Mouse (Mus musculus) MEL (cell line): ENCODE measurements around the gene Nwd1. TPM values are rescaled to one million over a fixed set of nuclear protein-coding genes. Genes with fewer than 3 reads are reported as not detected.
A peak's percentile ranks its signal among the peaks of the same experiment; 100 is the strongest.

Experiments used
- DNase-seq: peaks from one replicate; pipeline ENCODE4 v3.0.0; 2011; ENCODE audit warnings: low read depth, low spot score
- H3K27ac ChIP-seq: 2 replicates; pipeline ENCODE4 v1.5.1; 2012; ENCODE audit warnings: low read depth, mild to moderate bottlenecking, control low read depth, low read length, moderate library complexity; ENCODE audit not compliant: control insufficient read depth
- H3K27me3 ChIP-seq, 2 experiments: fragments of 150-350 bp in 1 of 2; sonication (generic) in 1 of 2; 2 replicates each; pipeline ENCODE4 v1.6.1; 2012; ENCODE audit warnings: low read length in 2 of 2, mild to moderate bottlenecking in 2 of 2, improper control_type of control experiment in 1 of 2, moderate library complexity in 1 of 2; ENCODE audit not compliant: insufficient read depth in 2 of 2, control insufficient read depth in 1 of 2
- H3K36me3 ChIP-seq, 2 experiments: 2 replicates each; pipeline ENCODE4 v1.6.1; 2012 to 2014; ENCODE audit warnings: low read length in 2 of 2, improper control_type of control experiment in 1 of 2, inconsistent platforms in 1 of 2, mild to moderate bottlenecking in 1 of 2; ENCODE audit not compliant: insufficient read depth in 2 of 2, control insufficient read depth in 1 of 2
- H3K4me1 ChIP-seq, 2 experiments: fragments of 150-350 bp in 1 of 2; sonication (generic) in 1 of 2; 2 replicates each; pipeline ENCODE4 v1.6.1; 2012; ENCODE audit warnings: low read length in 2 of 2, improper control_type of control experiment in 1 of 2, mild to moderate bottlenecking in 1 of 2; ENCODE audit not compliant: insufficient read depth in 2 of 2, control insufficient read depth in 1 of 2
- H3K4me3 ChIP-seq, 2 experiments: fragments of 150-350 bp in 1 of 2; sonication (generic) in 1 of 2; 2 replicates each; pipeline ENCODE4 v1.5.1; 2012; ENCODE audit warnings: low read depth in 2 of 2, low read length in 2 of 2, mild to moderate bottlenecking in 2 of 2, moderate library complexity in 2 of 2, control low read depth in 1 of 2, improper control_type of control experiment in 1 of 2; ENCODE audit not compliant: control insufficient read depth in 1 of 2, insufficient read depth in 1 of 2
- H3K79me2 ChIP-seq: 2 replicates; pipeline ENCODE4 v1.6.1; 2012; ENCODE audit warnings: mild to moderate bottlenecking, low read length, moderate library complexity; ENCODE audit not compliant: control insufficient read depth, poor library complexity, insufficient read depth
- H3K9ac ChIP-seq: 2 replicates; pipeline ENCODE4 v1.6.1; 2012; ENCODE audit warnings: low read depth, mild to moderate bottlenecking, control low read depth, low read length, moderate library complexity; ENCODE audit not compliant: control insufficient read depth, poor library complexity, severe bottlenecking
- H3K9me3 ChIP-seq: fragments of 150-350 bp; sonication (generic); replicated peaks from 2 replicates; pipeline ENCODE4 v1.6.1; 2012; ENCODE audit warnings: mild to moderate bottlenecking, low read length, improper control_type of control experiment, moderate library complexity; ENCODE audit not compliant: insufficient read depth
- CHD1 ChIP-seq: IDR thresholded peaks from 2 replicates; pipeline ENCODE4 v1.6.1; 2012; ENCODE audit warnings: low read depth, mild to moderate bottlenecking, inconsistent platforms, low read length, improper control_type of control experiment
- CHD2 ChIP-seq: IDR thresholded peaks from 2 replicates; pipeline ENCODE4 v1.6.1; 2011; ENCODE audit warnings: low read length, improper control_type of control experiment
- CTCF ChIP-seq, 3 experiments: IDR thresholded peaks in 2 of 3; conservative IDR thresholded peaks in 1 of 3; 2 replicates each; pipeline ENCODE4 v1.5.1; 2011 to 2012; ENCODE audit warnings: low read length in 3 of 3, low read depth in 2 of 3, mild to moderate bottlenecking in 2 of 3, improper control_type of control experiment in 1 of 3, inconsistent platforms in 1 of 3, mixed read lengths in 1 of 3, moderate library complexity in 1 of 3; ENCODE audit not compliant: control insufficient read depth in 1 of 3, insufficient read depth in 1 of 3, poor library complexity in 1 of 3, severe bottlenecking in 1 of 3
- ELF1 ChIP-seq: IDR thresholded peaks from 2 replicates; pipeline ENCODE4 v1.6.1; 2014; ENCODE audit warnings: low read depth, mild to moderate bottlenecking, inconsistent platforms, low read length, improper control_type of control experiment, moderate library complexity
- EP300 ChIP-seq, 2 experiments: IDR thresholded peaks; 2 replicates each; pipeline ENCODE4 v1.6.1; 2011; ENCODE audit warnings: improper control_type of control experiment in 2 of 2, low read length in 2 of 2, low read depth in 1 of 2, mild to moderate bottlenecking in 1 of 2
- GATA1 ChIP-seq: IDR thresholded peaks from 2 replicates; pipeline ENCODE4 v1.6.1; 2011; ENCODE audit warnings: low read depth, low read length, improper control_type of control experiment
- MAFK ChIP-seq: IDR thresholded peaks from 2 replicates; pipeline ENCODE4 v1.6.1; 2011; ENCODE audit warnings: low read depth, mild to moderate bottlenecking, low read length, improper control_type of control experiment, borderline replicate concordance
- MEF2A ChIP-seq: IDR thresholded peaks from 2 replicates; pipeline ENCODE4 v1.6.1; 2014; ENCODE audit warnings: low read depth, mild to moderate bottlenecking, inconsistent platforms, low read length, improper control_type of control experiment; ENCODE audit not compliant: poor library complexity, insufficient replicate concordance, severe bottlenecking; ENCODE audit errors: extremely low read depth
- MXI1 ChIP-seq: IDR thresholded peaks from 2 replicates; pipeline ENCODE4 v1.6.1; 2011; ENCODE audit warnings: mild to moderate bottlenecking, low read depth, low read length, improper control_type of control experiment
- NRF1 ChIP-seq: IDR thresholded peaks from 2 replicates; pipeline ENCODE4 v1.6.1; 2014; ENCODE audit warnings: low read depth, mild to moderate bottlenecking, inconsistent platforms, low read length, improper control_type of control experiment, moderate library complexity; ENCODE audit not compliant: poor library complexity, insufficient read depth, severe bottlenecking
- RCOR1 ChIP-seq: IDR thresholded peaks from 2 replicates; pipeline ENCODE4 v1.6.1; 2012; ENCODE audit warnings: low read depth, mild to moderate bottlenecking, inconsistent platforms, low read length, improper control_type of control experiment
- SIN3A ChIP-seq: IDR thresholded peaks from 2 replicates; pipeline ENCODE4 v1.6.1; 2012; ENCODE audit warnings: low read length, improper control_type of control experiment, inconsistent platforms
- TAL1 ChIP-seq: IDR thresholded peaks from 2 replicates; pipeline ENCODE4 v1.6.1; 2012; ENCODE audit warnings: mild to moderate bottlenecking, inconsistent platforms, low read length, moderate library complexity, mixed read lengths
- TBP ChIP-seq: IDR thresholded peaks from 2 replicates; pipeline ENCODE4 v1.8.0; 2011; ENCODE audit warnings: low read depth, low read length, improper control_type of control experiment
- ZKSCAN1 ChIP-seq: IDR thresholded peaks from 2 replicates; pipeline ENCODE4 v1.6.1; 2012; ENCODE audit warnings: low read depth, mild to moderate bottlenecking, inconsistent platforms, low read length, improper control_type of control experiment, moderate library complexity
- polyA plus RNA-seq, 2 experiments: library from polyadenylated mRNA; stranded (reverse) in 1 of 2; unstranded in 1 of 2; fragments of >175 nt in 1 of 2; fragments of >200 nt in 1 of 2; gene quantifications; 2 replicates each; pipeline versions ENCODE4 v1.2.1 to v1.2.4; 2012; ENCODE audit warnings: low replicate concordance in 2 of 2, low read depth in 1 of 2; ENCODE audit not compliant: insufficient read length in 2 of 2, insufficient read depth in 1 of 2, missing spikeins in 1 of 2
- total RNA-seq: library from RNA; depleted of rRNA; stranded (reverse); fragments of 300-350 nt; gene quantifications from 2 replicates; pipeline ENCODE4 v1.2.3, GENCODE M21; 2012

The Nwd1 gene
- total and polyA plus RNA-seq, 3 experiments, result 0.03 TPM; not detected in 2

DNA sequence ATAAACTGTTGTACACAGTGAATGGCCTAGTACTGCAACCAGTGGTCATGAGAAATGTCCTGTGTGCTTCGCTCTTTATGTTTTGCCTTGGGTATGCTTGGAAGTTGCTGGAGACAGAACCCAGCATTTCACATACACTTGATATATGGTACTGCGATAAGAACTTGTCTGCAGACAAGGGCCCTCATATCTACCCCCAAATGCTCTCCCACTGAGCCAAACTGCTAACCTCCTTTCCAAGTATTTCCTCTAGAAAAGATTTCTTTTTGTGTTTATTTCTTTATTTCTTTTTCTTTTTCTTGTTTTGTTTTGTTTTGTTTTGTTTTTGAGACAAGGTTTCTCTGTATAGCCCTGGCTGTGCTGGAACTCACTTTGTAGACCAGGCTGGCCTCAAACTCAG is 4.2 kb downstream of the Nwd1 start (continued):
- TF ChIP-seq CHD1, result no peak

DNA sequence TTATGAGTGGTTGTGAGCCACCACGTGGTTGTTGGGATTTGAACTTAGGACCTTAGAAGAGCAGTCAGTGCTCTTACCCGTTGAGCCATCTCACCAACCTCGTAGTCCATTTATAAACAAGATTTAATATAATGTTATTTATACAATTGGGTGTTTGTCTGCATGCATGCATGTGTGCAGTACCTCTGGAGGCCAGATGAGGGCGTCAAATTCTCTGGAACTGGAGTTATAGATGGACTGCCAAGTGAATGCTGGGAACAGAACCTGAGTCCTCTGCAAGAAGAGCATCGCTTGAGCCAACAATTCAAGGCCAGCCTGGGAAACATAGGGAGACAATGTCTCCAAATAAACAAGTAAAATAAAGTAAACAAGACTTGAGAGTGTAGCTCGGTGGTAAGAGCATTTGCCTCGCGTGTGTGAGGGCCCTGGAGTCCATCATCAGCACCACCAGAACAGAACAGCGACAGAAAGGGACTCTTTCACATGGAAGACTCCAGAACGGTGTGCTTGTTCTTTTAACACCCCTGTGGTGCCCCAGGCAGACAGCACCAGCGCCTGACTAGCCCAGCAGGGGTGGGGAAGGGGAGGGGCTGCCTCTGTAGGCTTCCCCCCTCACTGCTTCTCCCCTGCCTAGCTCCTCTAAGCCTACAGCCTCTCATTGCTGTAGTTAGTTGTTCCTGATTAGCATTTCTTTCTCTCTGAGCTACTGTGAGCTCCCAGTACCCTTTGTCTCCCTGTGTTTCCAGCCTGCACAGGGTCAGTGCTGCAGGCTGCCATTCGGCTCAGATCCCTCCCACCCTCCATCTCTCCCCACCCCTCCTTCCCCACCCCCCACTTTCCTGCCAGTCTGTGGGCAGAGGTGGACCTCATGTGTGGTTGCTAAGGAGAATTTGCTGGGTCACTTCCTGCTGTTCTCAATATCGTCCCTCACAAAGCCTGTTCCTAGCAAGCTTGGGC is 8.3 kb downstream of the Nwd1 start:
- peak; percentile 81 for DNase-seq
- H3K27ac ChIP-seq, result peak overlapping the region; percentile 46
- H3K27me3 ChIP-seq, result no peaks in the 10 kb centered on the region
- no peak overlapping the region for H3K4me3 ChIP-seq
- H3K9ac ChIP-seq, result peak overlapping the region; percentile 9; the same call in 1 of the 2 replicates
- TF ChIP-seq SIN3A, result peak; percentile 78
- TF ChIP-seq GATA1, result no peak
- TF ChIP-seq NRF1, result no peak
- no peak for TF ChIP-seq TAL1
- TF ChIP-seq CTCF (IDR thresholded peaks at IDR 0.05 in 2 of 3, conservative IDR thresholded peaks at IDR 0.05 in 1 of 3; ENCODE audit: control insufficient read depth in 1 of 3, insufficient read depth in 1 of 3, low read depth in 2 of 3, low read length in 3 of 3, poor library complexity in 1 of 3, severe bottlenecking in 1 of 3), result peak; percentile 34 to 61 (median 39)
- TF ChIP-seq RCOR1, result no peak
- peak; percentile 92 for TF ChIP-seq MXI1
- no peak for TF ChIP-seq TBP
- peaks cover 0 to 6% of the 10 kb centered on the region in 2 experiments; a peak in 2 of 4 replicates for H3K36me3 ChIP-seq
- no peaks in the 10 kb centered on the region for H3K79me2 ChIP-seq
- no peaks in the 10 kb centered on the region for H3K9me3 ChIP-seq
- H3K4me1 ChIP-seq, result peaks cover 0 to 22% of the 10 kb centered on the region in 2 experiments; a peak in 1 of 4 replicates

DNA sequence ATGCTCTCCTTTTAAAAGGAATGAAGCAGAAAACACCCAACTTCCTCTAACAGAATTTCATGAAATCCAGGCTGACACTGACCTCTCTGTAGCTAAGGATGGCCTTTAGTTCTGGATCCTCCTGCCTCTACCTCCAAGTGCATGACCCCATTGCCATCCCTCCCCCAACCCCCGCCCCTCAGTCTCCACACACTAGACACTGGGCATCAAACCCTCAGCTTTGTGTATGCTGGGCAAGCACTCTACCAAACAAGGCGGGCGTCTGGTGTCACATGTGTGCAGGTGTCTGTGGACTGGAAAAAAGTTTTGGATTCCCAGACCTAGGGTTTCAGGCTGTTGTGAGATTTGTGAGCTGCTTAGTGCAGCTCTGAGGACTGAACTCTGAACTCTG is 9.0 kb downstream of the Nwd1 start:
- Histone ChIP-seq H3K4me3 (no peak overlapping the region), H3K9me3 (no peaks in the 10 kb centered on the region), H3K27ac (no peak overlapping the region; the same call in 1 of the 2 replicates), H3K9ac (no peak overlapping the region), H3K79me2 (no peaks in the 10 kb centered on the region), H3K36me3 (peaks cover 0 to 6% of the 10 kb centered on the region in 2 experiments; a peak in 2 of 4 replicates), H3K4me1 (peaks cover 0 to 17% of the 10 kb centered on the region in 2 experiments; a peak in 1 of 4 replicates), H3K27me3 (no peaks in the 10 kb centered on the region)
- DNase-seq, result no peak
- no peak for TF ChIP-seq CHD2
- no peak for TF ChIP-seq EP300 (IDR thresholded peaks at IDR 0.05; ENCODE audit: low read depth in 1 of 2, low read length in 2 of 2)
- TF ChIP-seq MAFK, result no peak
- no peak for TF ChIP-seq ZKSCAN1
- no peak for TF ChIP-seq MEF2A
- TF ChIP-seq ELF1, result no peak
- no peak for TF ChIP-seq GATA1
